In genomic region chr11:29173706-29174436, GRCm38 (mm10) we compare ENCODE assay signal across 8 mouse cellular contexts. TPM values are rescaled to one million over a fixed set of nuclear protein-coding genes. Genes with fewer than 3 reads are reported as not detected.
DNase-seq lines count a peak whose midpoint lies in the region; ATAC-seq and TF ChIP-seq lines count a peak whose summit lies in the region.

No protein-coding gene starts in this region.

- no peaks in the 10 kb centered on the region for H3K9me3 ChIP-seq in kidney, embryonic 15.5 days (replicated peaks)
- no peaks in the 10 kb centered on the region for H3K9me3 ChIP-seq in hindbrain, embryonic 11.5 days (ENCODE audit: control insufficient read depth, low read length)
- H3K9me3 ChIP-seq in midbrain, embryonic 14.5 days (ENCODE audit: control insufficient read depth, low read length) = no peaks in the 10 kb centered on the region

- no peak; the same call in 1 of the 2 replicates for ATAC-seq in kidney, embryonic 15.5 days (replicated peaks; ENCODE audit: low FRiP score)
- ATAC-seq in hindbrain, embryonic 11.5 days (ENCODE audit: low FRiP score) = peak; percentile 8; the same call in 1 of the 2 replicates
- no peak for ATAC-seq in midbrain, embryonic 14.5 days (ENCODE audit: low FRiP score, low TSS enrichment)
- no peak for ATAC-seq in CD4-positive, CD25-positive, alpha-beta regulatory T cell, adult 4 months

- peak overlapping the region; percentile 98 for H3K9ac ChIP-seq in kidney, embryonic 15.5 days
- H3K9ac ChIP-seq in hindbrain, embryonic 11.5 days (ENCODE audit: low read depth, low read length) = peak overlapping the region; percentile 99
- H3K9ac ChIP-seq in midbrain, embryonic 14.5 days (replicated peaks; ENCODE audit: low read length) = peak overlapping the region; percentile 92

- no peak for TF ChIP-seq CTCF in bone marrow, adult 2 months (IDR thresholded peaks at IDR 0.05; ENCODE audit: control insufficient read depth, insufficient read depth, low read length)

- no peak for TF ChIP-seq POLR2A in bone marrow, adult 2 months (IDR thresholded peaks at IDR 0.05; ENCODE audit: borderline replicate concordance, control insufficient read depth, low read depth, low read length)

- H3K4me3 ChIP-seq in kidney, embryonic 15.5 days (replicated peaks) = peak overlapping the region; percentile 96
- H3K4me3 ChIP-seq in bone marrow, adult 2 months (replicated peaks; ENCODE audit: control insufficient read depth, low read depth, low read length) = peak overlapping the region; percentile 100
- H3K4me3 ChIP-seq in hindbrain, embryonic 11.5 days (ENCODE audit: low read depth, low read length) = peak overlapping the region; percentile 89
- peak overlapping the region; percentile 94 for H3K4me3 ChIP-seq in midbrain, embryonic 14.5 days (replicated peaks; ENCODE audit: low read depth, low read length)

- peaks cover 1% of the 10 kb centered on the region; the same call in 1 of the 2 replicates for H3K36me3 ChIP-seq in kidney, embryonic 15.5 days
- no peaks in the 10 kb centered on the region for H3K36me3 ChIP-seq in hindbrain, embryonic 11.5 days (ENCODE audit: control insufficient read depth, insufficient read depth, low read length)
- H3K36me3 ChIP-seq in midbrain, embryonic 14.5 days (ENCODE audit: control insufficient read depth, insufficient read depth, low read length) = peaks cover 2% of the 10 kb centered on the region; the same call in 1 of the 2 replicates

- peaks cover 12% of the 10 kb centered on the region for H3K4me1 ChIP-seq in kidney, embryonic 15.5 days
- H3K4me1 ChIP-seq in bone marrow, adult 2 months (ENCODE audit: control insufficient read depth, insufficient read depth, low read length) = no peaks in the 10 kb centered on the region
- H3K4me1 ChIP-seq in hindbrain, embryonic 11.5 days (replicated peaks; ENCODE audit: control insufficient read depth, insufficient read depth, low read length) = 0 out of 2 replicates have a peak, but pooled peaks cover 3% of the 10 kb centered on the region
- H3K4me1 ChIP-seq in midbrain, embryonic 14.5 days (ENCODE audit: control insufficient read depth, insufficient read depth, low read length) = peaks cover 21% of the 10 kb centered on the region

- H3K4me2 ChIP-seq in kidney, embryonic 15.5 days = peak overlapping the region; percentile 92
- H3K4me2 ChIP-seq in hindbrain, embryonic 11.5 days (replicated peaks; ENCODE audit: low read depth, low read length) = peak overlapping the region; percentile 82
- peak overlapping the region; percentile 90 for H3K4me2 ChIP-seq in midbrain, embryonic 14.5 days (ENCODE audit: low read length)

- H3K27me3 ChIP-seq in kidney, embryonic 15.5 days = no peaks in the 10 kb centered on the region
- H3K27me3 ChIP-seq in hindbrain, embryonic 11.5 days (ENCODE audit: control insufficient read depth, insufficient read depth, low read length) = no peaks in the 10 kb centered on the region
- no peaks in the 10 kb centered on the region for H3K27me3 ChIP-seq in midbrain, embryonic 14.5 days (ENCODE audit: control insufficient read depth, insufficient read depth, low read length)

- no peak for DNase-seq in kidney, adult 18-20 months
- DNase-seq in hindbrain, embryonic 11.5 days (ENCODE audit: low spot score) = peak; percentile 38
- DNase-seq in midbrain, embryonic 14.5 days = no peak
- no peak for DNase-seq in urinary bladder, adult 18-20 months (ENCODE audit: low spot score in 2 of 2)
- no peak for DNase-seq in left cerebral cortex, adult 11 months (ENCODE audit: low spot score)

- WGBS in kidney, embryonic 15.5 days = 5% methylated on average over 13 of the region's 13 CpGs
- 3% methylated on average over 13 of the region's 13 CpGs for WGBS in bone marrow, adult 2 months
- 8% methylated on average over 13 of the region's 13 CpGs for WGBS in hindbrain, embryonic 11.5 days
- 5% methylated on average over 13 of the region's 13 CpGs for WGBS in midbrain, embryonic 14.5 days

- H3K27ac ChIP-seq in kidney, embryonic 15.5 days = peak overlapping the region; percentile 98
- H3K27ac ChIP-seq in bone marrow, adult 2 months (ENCODE audit: control insufficient read depth, insufficient read depth, low read depth, low read length, poor library complexity) = no peak overlapping the region
- no peak overlapping the region for H3K27ac ChIP-seq in hindbrain, embryonic 11.5 days (ENCODE audit: low read depth, low read length)
- H3K27ac ChIP-seq in midbrain, embryonic 14.5 days (replicated peaks; ENCODE audit: low read depth, low read length) = peak overlapping the region; percentile 96

RNA-seq across cellular contexts. Expression of gene Ppp4r3b, which starts 1.2 kb away (rescaled TPM):
- polyA plus RNA-seq in kidney, embryonic 15.5 days (2015; fragmentation: Nextera tagmentation; extraction: Ambion mirVana) = 89.5 and 92.2 TPM in 2 replicates
- 34.2 and 41.6 TPM in 2 replicates for polyA plus RNA-seq in bone marrow, adult 2 months (2011; ENCODE audit: insufficient read depth, insufficient read length, low replicate concordance, missing spikeins)
- 102 and 105 TPM in 2 replicates for polyA plus RNA-seq in hindbrain, embryonic 11.5 days (2014; fragmentation: Nextera tagmentation; extraction: Ambion mirVana)
- 58.1 and 92.7 TPM in 2 replicates for polyA plus RNA-seq in midbrain, embryonic 14.5 days (2014; fragmentation: Nextera tagmentation; extraction: Ambion mirVana)
- 100 to 1,000 TPM; 101 to 104 TPM for polyA plus RNA-seq in CD4-positive, CD25-positive, alpha-beta regulatory T cell, adult 4 months (2017; shearing (Covaris generic))

RNA-seq across cellular contexts. Expression of gene Pnpt1, which starts 43.3 kb away (rescaled TPM):
- 45.4 and 49.5 TPM in 2 replicates for polyA plus RNA-seq in kidney, embryonic 15.5 days (2015; fragmentation: Nextera tagmentation; extraction: Ambion mirVana)
- polyA plus RNA-seq in bone marrow, adult 2 months (2011; ENCODE audit: insufficient read depth, insufficient read length, low replicate concordance, missing spikeins) = 11.9 and 17.2 TPM in 2 replicates
- polyA plus RNA-seq in hindbrain, embryonic 11.5 days (2014; fragmentation: Nextera tagmentation; extraction: Ambion mirVana) = 39.2 and 44.8 TPM in 2 replicates
- 26.8 and 33.7 TPM in 2 replicates for polyA plus RNA-seq in midbrain, embryonic 14.5 days (2014; fragmentation: Nextera tagmentation; extraction: Ambion mirVana)
- polyA plus RNA-seq in CD4-positive, CD25-positive, alpha-beta regulatory T cell, adult 4 months (2017; shearing (Covaris generic)) = 10 to 100 TPM; 30.8 to 36.5 TPM

Comparison
In these comparisons a context has a peak if more than half of its experiments do, and no peak if none do; other contexts are left out.
1. H3K27ac ChIP-seq: peak in kidney, embryonic 15.5 days (single experiment) and midbrain, embryonic 14.5 days (single experiment); none in bone marrow, adult 2 months (single experiment) and hindbrain, embryonic 11.5 days (single experiment).
2. Peak in every context shown above with its lines, with median percentiles within 50 percentile points of each other: H3K4me2 ChIP-seq, H3K4me3 ChIP-seq and H3K9ac ChIP-seq.